Mouse (Mus musculus) neutrophil, adult 5-6 weeks (primary cell): Measurements from ENCODE around the gene Olfr368. TPM values are rescaled to one million over a fixed set of nuclear protein-coding genes. Genes with fewer than 3 reads are reported as not detected.

Experiments used
- ATAC-seq: fragments of 151-379, 151-347 bp; 2 replicates; pipeline ENCODE4 v1.8.0; 2017; ENCODE audit warnings: mild to moderate bottlenecking, moderate TSS enrichment; ENCODE audit not compliant: insufficient number of reproducible peaks, poor library complexity, low FRiP score, severe bottlenecking; ENCODE audit errors: extremely low read depth
- total RNA-seq: library from RNA; stranded (forward); fragments of 200-1000 nt; gene quantifications from 2 replicates; pipeline ENCODE4 v1.2.3, GENCODE M21; 2017

Olfr368 gene
- not detected in 2 replicates for total RNA-seq

- ATAC-seq, result no peak
Measured at GRCm38 (mm10) chr2:37326215-37326614, at the start of gene Olfr368. TSS of gene Olfr368 (plus strand) at chr2:37326515.

DNA sequence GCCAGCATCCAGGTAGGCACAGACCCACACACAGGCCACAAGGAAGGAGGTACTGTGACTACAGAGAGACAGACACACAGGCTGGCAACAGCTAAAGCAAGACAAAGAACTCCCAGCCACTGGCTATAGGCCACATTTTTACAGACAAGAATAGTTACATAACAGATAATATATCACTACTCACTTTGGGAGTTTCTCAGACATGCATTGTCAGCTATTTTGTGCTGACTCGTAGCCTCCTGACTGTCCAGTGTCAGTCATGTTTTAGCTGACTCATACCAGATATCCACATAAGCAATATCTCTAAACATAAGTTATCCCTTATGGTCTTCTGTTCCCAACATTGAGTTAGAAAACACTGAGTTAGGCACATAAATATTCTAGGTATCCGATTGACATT is 7.0 kb downstream of the Olfr368 start:
- no peak for ATAC-seq

DNA sequence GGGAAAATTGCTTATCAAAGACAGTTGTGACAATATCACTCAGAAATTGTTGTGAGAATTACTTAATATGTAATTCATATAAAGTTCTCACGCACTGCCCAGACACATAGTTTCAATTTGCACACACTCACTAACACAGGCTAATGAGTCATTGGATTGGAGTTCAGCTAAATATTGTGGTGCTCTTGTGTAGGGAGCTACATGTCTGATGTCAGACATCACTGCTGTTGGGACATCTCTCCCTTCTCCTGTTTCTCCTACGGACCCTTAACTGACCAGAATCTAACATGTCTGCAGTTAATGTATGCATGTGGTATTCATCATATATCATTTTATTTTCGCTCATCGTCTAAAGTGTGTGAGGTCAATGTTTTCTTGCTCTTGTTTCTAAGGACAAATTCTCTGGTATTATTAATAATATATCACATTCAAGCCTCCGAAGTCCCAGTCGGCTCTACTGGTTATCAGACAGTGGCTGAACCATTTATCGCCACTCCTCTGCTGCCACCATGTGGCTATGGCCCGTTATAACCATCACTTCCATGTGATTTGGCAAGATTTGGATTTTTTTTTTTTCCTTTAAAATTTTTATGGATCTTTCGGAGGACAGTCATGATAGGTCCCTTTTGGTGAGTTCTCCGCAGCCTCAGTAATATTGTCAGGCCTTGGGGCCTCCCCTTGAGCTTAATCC is 12.3 kb downstream of the Olfr368 start:
- ATAC-seq, result no peak

- ATAC-seq, result no peak
Measured at GRCm38 (mm10) chr2:37351671-37352070, 25.4 kb downstream of the Olfr368 start.

DNA sequence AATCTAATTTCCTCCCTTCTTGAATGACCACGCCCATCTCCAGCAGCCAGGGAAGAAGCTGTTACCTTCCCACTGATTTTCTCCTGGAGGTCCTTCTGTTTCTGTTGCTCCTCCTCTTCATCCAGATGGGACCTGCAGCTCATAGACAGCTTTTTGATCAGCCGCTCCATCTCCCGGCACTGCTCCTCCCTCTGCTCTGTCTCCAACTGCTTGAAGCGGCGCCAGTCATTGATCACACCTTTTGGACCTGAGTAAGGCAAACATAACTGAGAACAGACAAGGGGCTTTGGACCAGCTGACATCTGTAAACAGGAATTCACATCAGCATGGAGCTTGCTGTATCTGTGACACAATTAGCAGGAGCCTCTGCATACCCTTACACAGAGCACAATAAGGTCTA is 29.3 kb downstream of the Olfr368 start:
- no peak for ATAC-seq

GRCm38 (mm10) chr2:37358633-37359540 is 32.6 kb downstream of the Olfr368 start, which contains the start of gene Pdcl:
TSS of gene Pdcl (minus strand) at chr2:37359332.
- ATAC-seq, result peak; percentile 91

DNA sequence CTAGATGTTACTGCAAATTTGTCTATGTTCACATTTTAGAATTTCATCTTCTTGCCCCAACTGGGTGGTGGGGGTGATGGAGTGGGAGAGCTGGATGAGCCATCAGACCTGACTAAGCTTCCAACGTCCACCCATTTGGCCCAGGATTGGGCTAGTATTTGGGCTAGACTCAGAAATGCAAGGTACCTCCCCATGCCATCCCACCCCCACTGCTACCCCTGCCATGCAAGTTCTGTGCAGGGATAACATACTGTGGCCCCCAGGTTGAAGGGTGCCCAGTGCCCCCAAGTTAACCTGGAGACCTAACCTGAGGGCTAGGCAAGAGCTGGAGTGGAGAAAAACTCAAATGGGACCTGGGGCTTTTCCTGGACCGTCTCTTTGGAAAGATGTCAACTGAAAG is 33.6 kb downstream of the Olfr368 start:
- no peak for ATAC-seq

DNA sequence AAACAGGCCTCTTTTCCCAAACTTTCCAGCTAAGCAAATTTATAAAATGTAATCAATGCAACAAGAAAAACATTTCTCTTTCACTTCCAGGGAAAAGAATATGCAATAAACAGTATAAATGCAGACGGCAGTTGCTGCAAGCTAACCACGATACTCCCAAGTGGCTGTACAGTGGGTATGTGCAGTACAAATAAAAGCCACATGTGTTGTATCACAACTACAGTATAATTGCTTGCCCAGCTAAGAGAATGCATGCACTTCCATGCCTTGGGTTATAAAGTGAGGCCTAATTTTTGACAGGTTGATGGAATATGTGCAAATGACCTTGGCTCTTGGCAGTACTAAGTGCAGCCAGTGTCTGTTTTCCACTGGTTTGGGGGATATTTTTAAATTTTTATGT is 44.3 kb downstream of the Olfr368 start:
- no peak for ATAC-seq

DNA sequence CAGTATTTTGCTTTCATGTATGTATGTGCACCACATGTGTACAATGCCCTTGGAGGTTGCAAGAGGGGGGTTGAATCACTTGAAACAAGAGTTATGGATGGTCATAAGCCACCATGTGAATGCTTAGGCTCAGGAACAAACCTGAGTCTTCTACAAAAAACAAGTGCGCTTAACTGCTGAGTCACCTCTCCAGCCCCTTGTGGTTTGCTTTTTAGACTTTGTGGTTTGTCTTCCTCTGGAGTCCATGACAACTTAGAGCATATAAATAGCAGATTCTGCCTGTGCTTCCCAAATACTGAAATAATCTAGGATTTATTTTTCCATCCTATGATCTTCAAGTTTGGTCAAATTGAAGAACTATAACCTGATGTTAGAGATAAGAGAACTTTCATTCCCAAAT is 49.7 kb downstream of the Olfr368 start:
- ATAC-seq, result no peak

- ATAC-seq, result peak; percentile 78
Measured at GRCm38 (mm10) chr2:37380189-37380588, 53.9 kb downstream of the Olfr368 start.

Other genes starting within 250 kb of the Olfr368 start
- not detected in 2 replicates for gene Olfr361, start 237.2 kb upstream of the Olfr368 start, total RNA-seq
- not detected in 2 replicates for gene Olfr362, start 208.6 kb upstream of the Olfr368 start, total RNA-seq
- not detected in 2 replicates for gene Olfr364-ps1, start 187.2 kb upstream of the Olfr368 start, total RNA-seq
- gene Olfr365, start 138.3 kb upstream of the Olfr368 start, total RNA-seq, result 0.12 TPM in 1 of 2 replicates, not detected in the other
- 0.12 TPM in 1 of 2 replicates, not detected in the other for gene Olfr366, start 114.9 kb upstream of the Olfr368 start, total RNA-seq
- gene Pdcl, start 32.8 kb downstream of the Olfr368 start, total RNA-seq, result 61.5 and 71.9 TPM in 2 replicates
- 99.3 and 110 TPM in 2 replicates for gene Rc3h2, start 96.4 kb downstream of the Olfr368 start, total RNA-seq
- gene Zbtb26, start 116.6 kb downstream of the Olfr368 start, total RNA-seq, result 13.0 and 15.3 TPM in 2 replicates
- gene Zbtb6, start 116.7 kb downstream of the Olfr368 start, total RNA-seq, result 30.3 and 33.6 TPM in 2 replicates
- gene Rabgap1, start 116.8 kb downstream of the Olfr368 start, total RNA-seq, result 55.9 and 58.5 TPM in 2 replicates
- 4.2 and 4.5 TPM in 2 replicates for gene Gpr21, start 189.8 kb downstream of the Olfr368 start, total RNA-seq